Mouse (Mus musculus) splenic B cell, adult 2 months (primary cell): ENCODE results near the gene Ntn1.

Experiments used
- DNase-seq: peaks from one replicate; pipeline ENCODE4 v3.0.0-alpha.2; 2011; ENCODE audit warnings: low read depth, low spot score
- H3K27me3 ChIP-seq: 2 replicates; pipeline ENCODE4 v1.6.1; 2012; ENCODE audit warnings: mild to moderate bottlenecking, low read length, moderate library complexity, mixed read lengths; ENCODE audit not compliant: control insufficient read depth, poor library complexity, insufficient read depth, severe bottlenecking
- H3K36me3 ChIP-seq: 2 replicates; pipeline ENCODE4 v1.6.1; 2012; ENCODE audit warnings: mild to moderate bottlenecking, low read length, moderate library complexity, mixed read lengths; ENCODE audit not compliant: control insufficient read depth, poor library complexity, insufficient read depth, severe bottlenecking

The Ntn1 gene

DNA sequence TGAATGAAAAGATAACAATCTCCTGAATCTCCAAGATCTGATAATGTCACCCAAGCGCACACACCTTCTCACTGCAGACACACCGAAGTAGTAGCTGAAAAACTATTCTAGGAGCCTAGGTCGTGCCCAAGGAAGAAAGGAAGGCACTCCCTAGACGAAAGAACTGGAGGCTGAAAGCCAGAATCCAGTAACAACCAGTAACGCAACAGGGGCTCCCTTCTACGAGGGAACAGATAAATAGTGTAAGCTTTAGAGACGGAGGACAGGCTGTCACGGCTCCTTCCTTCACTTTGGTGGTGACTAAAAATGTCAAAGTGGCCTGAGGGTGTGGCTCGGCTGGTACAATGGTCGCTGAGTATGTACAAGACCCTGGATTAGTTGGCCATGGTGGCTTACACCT lies 198.1 kb downstream of the Ntn1 start:
- DNase-seq, result no peak
- H3K27me3 ChIP-seq, result no peaks in the 10 kb centered on the region
- H3K36me3 ChIP-seq, result no peaks in the 10 kb centered on the region

DNA sequence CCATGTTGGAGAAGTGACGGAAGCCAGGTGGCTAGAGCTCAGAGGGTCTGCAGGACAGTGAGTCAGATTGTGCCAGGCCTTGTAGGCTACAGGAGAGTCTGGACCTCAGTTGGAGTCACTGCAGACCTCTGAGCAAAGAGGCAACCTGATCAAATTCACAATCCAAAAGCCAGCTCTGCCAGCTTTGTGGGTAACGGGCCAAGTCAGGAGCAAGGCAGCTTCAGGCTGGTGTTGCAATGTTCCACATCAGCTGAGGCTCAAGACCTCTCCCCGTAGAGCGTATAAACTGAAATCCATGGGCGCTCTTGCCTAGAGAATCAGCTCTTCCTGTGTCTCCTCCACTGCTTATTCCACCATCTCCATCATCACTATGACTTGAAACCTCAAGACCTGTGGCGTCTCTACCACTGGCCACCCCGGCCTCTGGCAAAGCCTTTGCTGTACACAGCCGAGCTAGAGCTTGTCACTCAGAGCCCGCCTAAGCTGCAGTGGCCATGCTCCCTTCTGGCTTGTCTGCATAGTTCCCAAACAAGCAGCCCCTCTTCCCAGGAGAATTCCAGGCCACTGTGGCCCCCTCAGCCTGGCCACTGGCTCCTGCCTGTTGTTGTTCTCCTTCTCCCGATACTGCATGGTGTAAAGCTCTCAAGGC lies 198.7 kb downstream of the Ntn1 start:
- no peak for DNase-seq
- no peaks in the 10 kb centered on the region for H3K36me3 ChIP-seq
- H3K27me3 ChIP-seq, result no peaks in the 10 kb centered on the region

DNA sequence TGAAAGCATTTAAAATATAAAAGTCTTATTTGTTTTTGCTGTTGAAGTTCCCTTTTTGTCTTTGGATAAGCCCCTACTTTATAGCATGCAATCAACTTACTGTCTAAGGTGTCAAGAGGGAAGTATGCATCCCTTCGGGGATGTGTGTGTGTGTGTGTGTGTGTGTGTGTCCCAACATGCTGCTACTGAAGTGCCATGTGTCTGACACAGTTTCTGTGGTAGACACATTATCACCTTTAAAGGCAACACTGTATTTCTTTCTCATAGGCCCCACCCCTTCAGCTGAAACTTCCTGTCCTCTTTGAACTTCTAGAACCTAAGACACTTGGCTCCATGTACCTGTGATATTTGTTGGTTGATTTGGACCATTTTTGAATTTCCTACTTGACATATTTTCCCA lies 199.6 kb downstream of the Ntn1 start:
- DNase-seq, result peak; percentile 40
- Histone ChIP-seq H3K27me3 (no peaks in the 10 kb centered on the region), H3K36me3 (no peaks in the 10 kb centered on the region)

- no peaks in the 10 kb centered on the region for H3K36me3 ChIP-seq
- DNase-seq, result no peak
- no peaks in the 10 kb centered on the region for H3K27me3 ChIP-seq
Observed at GRCm38 (mm10) chr11:68200500-68200899, 200.1 kb downstream of the Ntn1 start.

DNA sequence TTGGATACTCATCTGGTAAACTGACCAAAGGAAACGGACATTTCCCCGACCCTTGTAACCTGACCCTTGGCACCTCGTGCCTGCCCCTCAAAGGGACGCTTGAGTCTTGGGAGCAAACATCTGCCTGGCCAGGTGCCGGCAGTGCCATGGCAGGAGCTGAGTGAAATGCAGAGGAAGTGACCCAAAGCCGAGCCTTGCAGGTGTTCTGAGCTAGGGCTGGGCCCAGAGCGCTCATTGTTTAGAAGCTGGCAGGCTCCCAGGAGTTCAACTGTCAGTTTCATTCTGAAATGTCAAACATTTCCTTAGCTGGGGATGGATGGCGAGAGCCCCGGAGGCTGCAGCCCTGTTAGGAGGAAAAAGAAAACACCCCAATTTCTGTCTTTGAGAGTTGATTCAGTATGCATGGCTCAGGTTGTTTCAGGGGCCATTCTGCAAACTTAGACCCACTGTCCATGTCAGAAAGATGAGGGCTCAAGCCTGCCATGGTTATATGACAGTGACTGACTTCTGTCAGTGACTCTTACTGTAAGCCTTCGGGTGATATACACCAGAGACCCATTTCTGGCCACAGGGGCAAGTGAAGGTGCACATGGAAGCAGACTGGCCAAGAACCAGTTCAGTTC lies 200.7 kb downstream of the Ntn1 start:
- DNase-seq, result peak; percentile 43
- H3K27me3 ChIP-seq, result no peaks in the 10 kb centered on the region
- H3K36me3 ChIP-seq, result no peaks in the 10 kb centered on the region

GRCm38 (mm10) chr11:68199103-68199502 lies 201.5 kb downstream of the Ntn1 start:
- peak; percentile 31 for DNase-seq
- H3K27me3 ChIP-seq, result no peaks in the 10 kb centered on the region
- H3K36me3 ChIP-seq, result no peaks in the 10 kb centered on the region

DNA sequence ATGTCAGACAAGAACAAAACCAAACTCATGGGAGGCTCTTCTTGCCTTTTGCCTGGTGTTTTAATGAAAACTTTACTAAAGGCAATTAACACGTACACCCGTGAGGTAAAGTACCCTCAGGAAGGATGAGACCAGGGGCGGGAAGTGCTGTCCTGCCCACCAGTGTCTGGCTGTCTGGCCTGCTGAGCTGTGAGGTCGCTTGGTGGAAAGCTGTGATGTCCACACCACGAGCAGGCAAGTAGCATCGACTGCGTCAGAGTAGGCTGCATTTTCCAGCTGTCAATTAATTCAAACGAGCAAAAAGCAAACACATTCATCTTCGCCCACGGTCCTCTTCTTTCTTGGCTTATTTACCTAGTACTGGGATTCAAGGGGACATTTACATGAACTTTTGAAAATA lies 201.9 kb downstream of the Ntn1 start:
- no peaks in the 10 kb centered on the region for H3K36me3 ChIP-seq
- H3K27me3 ChIP-seq, result no peaks in the 10 kb centered on the region
- no peak for DNase-seq

GRCm38 (mm10) chr11:68197471-68197870 lies 203.2 kb downstream of the Ntn1 start:
- no peaks in the 10 kb centered on the region for H3K36me3 ChIP-seq
- no peaks in the 10 kb centered on the region for H3K27me3 ChIP-seq
- DNase-seq, result no peak

- no peaks in the 10 kb centered on the region for H3K36me3 ChIP-seq
- DNase-seq, result no peak
- no peaks in the 10 kb centered on the region for H3K27me3 ChIP-seq
Observed at GRCm38 (mm10) chr11:68196566-68196965, 204.1 kb downstream of the Ntn1 start.

DNA sequence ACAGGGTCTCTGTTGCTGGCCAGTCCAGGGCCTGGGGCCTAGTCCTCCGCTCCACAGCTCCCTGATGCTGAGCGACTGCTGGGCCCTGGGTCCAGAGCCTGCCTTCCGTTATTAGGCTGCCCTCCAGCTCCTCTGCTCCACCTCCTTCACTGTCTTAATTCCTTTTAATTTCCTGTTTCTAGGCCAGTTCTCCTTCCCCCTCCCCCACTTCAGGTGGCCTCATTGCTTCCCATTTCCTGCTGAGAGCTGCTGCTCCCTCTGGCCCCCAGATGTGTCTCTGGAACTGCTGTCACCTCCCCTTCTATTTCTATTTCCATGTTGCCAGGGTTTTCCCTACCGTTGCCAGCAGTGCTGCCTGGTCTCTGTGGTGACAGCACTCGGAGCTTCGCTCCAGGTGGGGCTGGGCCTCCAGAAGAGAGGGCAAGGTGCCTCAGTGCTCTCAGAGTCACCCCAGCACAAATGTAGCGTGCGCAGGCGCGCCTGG lies 204.9 kb downstream of the Ntn1 start:
- no peaks in the 10 kb centered on the region for H3K27me3 ChIP-seq
- no peaks in the 10 kb centered on the region for H3K36me3 ChIP-seq
- no peak for DNase-seq

DNA sequence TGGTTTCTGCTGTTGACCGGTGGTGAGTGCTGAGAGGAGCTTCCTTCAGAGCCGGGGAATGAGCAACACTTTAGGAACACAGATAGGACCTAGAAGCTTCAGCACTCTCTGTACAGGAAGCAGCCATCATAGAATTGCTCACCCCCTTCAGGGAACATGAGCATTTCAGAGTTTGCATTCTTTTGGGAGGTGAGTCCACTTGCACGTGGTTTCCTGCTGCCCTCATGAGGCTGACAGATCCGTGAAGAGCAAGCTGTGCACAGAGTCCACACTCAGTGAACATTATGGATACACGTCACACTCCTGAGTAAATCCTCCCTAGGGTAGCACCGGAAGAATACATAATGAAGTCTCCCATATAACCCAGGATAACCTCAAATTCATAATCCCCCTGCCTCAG lies 205.5 kb downstream of the Ntn1 start:
- DNase-seq, result no peak
- no peaks in the 10 kb centered on the region for H3K27me3 ChIP-seq

GRCm38 (mm10) chr11:68190849-68191248 lies 209.8 kb downstream of the Ntn1 start:
- no peaks in the 10 kb centered on the region for H3K27me3 ChIP-seq

More for the DNA sequence above, 205.5 kb downstream of the Ntn1 start:
- no peaks in the 10 kb centered on the region for H3K36me3 ChIP-seq

GRCm38 (mm10) chr11:68188695-68189201 lies 211.9 kb downstream of the Ntn1 start:
- H3K27me3 ChIP-seq, result no peaks in the 10 kb centered on the region
- no peak for DNase-seq
- no peaks in the 10 kb centered on the region for H3K36me3 ChIP-seq

More at GRCm38 (mm10) chr11:68190849-68191248, 209.8 kb downstream of the Ntn1 start:
- H3K36me3 ChIP-seq, result no peaks in the 10 kb centered on the region
- DNase-seq, result no peak

GRCm38 (mm10) chr11:68187242-68187641 lies 213.4 kb downstream of the Ntn1 start:
- no peaks in the 10 kb centered on the region for H3K36me3 ChIP-seq
- DNase-seq, result no peak

DNA sequence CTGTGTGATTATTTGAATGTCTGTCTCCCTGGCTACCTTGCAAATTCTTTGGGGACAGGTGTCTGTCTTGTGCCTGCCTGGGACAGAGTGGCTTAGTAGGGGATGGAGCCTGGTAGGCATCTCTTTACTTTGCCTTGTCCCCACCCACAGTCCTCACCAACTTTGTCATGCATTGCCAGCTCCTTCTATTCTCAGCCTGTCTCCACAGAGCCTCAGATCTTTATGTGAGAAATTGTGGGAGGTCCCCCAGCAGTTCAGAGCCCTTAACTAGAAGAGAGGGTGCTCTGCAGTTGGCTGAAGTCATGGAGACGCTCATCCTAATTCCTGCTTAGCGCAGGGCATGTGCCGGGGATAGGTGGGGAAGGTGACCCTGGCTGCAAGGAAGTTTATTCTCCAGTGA lies 215.0 kb downstream of the Ntn1 start:
- no peaks in the 10 kb centered on the region; the same call in 1 of the 2 replicates for H3K27me3 ChIP-seq
- no peaks in the 10 kb centered on the region for H3K36me3 ChIP-seq
- DNase-seq, result no peak

More at GRCm38 (mm10) chr11:68187242-68187641, 213.4 kb downstream of the Ntn1 start:
- no peaks in the 10 kb centered on the region for H3K27me3 ChIP-seq
